Mouse (Mus musculus): ENCODE measurements around the gene Actn4. TPM values are rescaled to one million over a fixed set of nuclear protein-coding genes. Genes with fewer than 3 reads are reported as not detected.

The Actn4 gene
- total and polyA plus RNA-seq, 2 experiments from 2014 or later = 71.2 to 103 TPM

DNA sequence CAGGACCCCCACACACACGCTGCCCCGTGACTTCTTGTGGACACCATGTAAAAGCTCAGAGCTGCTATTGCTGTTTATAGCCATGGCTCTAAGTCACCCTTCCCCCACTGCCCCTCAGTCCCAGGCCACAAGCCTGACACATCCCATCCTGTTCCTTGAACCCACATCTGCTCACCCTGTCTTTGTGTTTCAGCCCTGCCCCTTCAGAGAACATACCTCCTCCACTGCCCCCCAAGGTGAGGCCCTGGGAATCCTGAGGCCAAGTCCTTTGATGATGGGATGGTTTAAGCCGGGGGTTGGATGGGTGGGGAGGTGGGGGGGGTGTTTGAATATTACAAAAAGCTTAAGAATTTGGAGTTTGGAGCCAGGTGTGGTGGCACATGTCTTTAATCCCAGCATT is 30.9 kb upstream of the Actn4 start:
- TF ChIP-seq CTCF (IDR thresholded peaks at IDR 0.05; ENCODE audit: low read depth) = no peak

DNA sequence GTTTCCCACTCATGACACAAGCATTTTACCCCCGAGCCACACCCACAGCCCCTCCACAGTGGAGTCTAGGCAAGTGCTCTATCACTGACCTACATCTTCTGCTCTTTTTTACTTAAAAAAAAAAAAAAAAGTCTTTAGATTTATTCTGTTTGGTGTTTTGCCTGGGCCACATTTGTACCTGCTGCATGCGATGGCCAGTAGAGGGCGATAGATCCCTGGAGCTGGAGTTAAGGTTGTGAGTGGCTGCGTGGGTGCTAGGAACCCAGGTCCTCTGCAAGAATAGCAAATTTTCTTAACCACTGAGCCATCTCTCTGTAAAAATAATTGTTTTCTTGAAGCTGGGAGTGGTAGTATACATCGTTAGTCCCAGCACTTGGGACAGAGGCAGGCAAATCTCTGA is 29.5 kb upstream of the Actn4 start:
- H3K4me2 ChIP-seq (ENCODE audit: low read depth) = no peak overlapping the region
- H3K4me3 ChIP-seq (ENCODE audit: low read depth, low read length) = no peak overlapping the region
- H3K4me1 ChIP-seq (ENCODE audit: insufficient read depth) = no peaks in the 10 kb centered on the region
- no peaks in the 10 kb centered on the region for H3K27me3 ChIP-seq (ENCODE audit: insufficient read depth, low read length)
- no peaks in the 10 kb centered on the region for H3K9me3 ChIP-seq (ENCODE audit: low read length)
- no peak for DNase-seq
- peak; percentile 10; the same call in 1 of the 2 replicates for TF ChIP-seq CTCF (IDR thresholded peaks at IDR 0.05; ENCODE audit: low read depth)
- no peak overlapping the region for H3K27ac ChIP-seq (ENCODE audit: low read depth, low read length)
- H3K36me3 ChIP-seq (ENCODE audit: insufficient read depth) = no peaks in the 10 kb centered on the region
- ATAC-seq = no peak
- no peak overlapping the region for H3K9ac ChIP-seq
- WGBS = 71% methylated on average over 5 of the region's 5 CpGs

More for the DNA sequence above, 30.9 kb upstream of the Actn4 start:
- Histone ChIP-seq H3K4me1 (ENCODE audit: insufficient read depth) (no peaks in the 10 kb centered on the region), H3K4me2 (ENCODE audit: low read depth) (no peak overlapping the region), H3K27me3 (ENCODE audit: insufficient read depth, low read length) (no peaks in the 10 kb centered on the region), H3K4me3 (ENCODE audit: low read depth, low read length) (no peak overlapping the region), H3K27ac (ENCODE audit: low read depth, low read length) (no peak overlapping the region), H3K9ac (no peak overlapping the region), H3K9me3 (ENCODE audit: low read length) (no peaks in the 10 kb centered on the region), H3K36me3 (ENCODE audit: insufficient read depth) (no peaks in the 10 kb centered on the region)
- 87% methylated on average over 3 of the region's 3 CpGs for WGBS
- no peak for ATAC-seq
- no peak for DNase-seq

DNA sequence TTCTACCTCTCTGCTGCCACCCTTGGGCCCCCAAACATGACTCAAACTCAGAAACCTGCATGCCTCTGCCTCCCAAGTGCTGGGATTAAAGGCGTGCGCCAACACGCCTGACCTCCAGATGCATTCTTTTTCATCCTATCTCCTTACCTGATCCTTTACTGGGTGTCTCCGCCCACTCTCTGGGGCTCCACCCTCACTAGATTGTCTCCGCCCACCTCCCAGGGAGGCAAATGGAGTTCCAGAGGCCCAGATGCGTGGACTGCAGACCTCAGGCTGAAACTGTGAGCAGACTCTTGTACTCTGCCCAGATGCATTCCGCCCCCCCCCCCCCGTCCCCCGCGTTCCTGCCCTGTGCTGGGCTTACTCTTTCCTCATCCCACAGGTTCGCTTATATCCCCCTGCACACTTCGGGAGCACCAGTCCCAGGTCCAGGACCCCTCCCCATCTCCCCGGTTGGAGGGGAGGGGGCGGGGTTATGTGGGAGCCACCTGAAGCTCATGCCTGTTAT is 28.7 kb upstream of the Actn4 start:
- ATAC-seq (no peak), DNase-seq (no peak)
- WGBS = 62% methylated on average over 14 of the region's 14 CpGs
- Histone ChIP-seq H3K9ac (no peak overlapping the region), H3K27ac (ENCODE audit: low read depth, low read length) (no peak overlapping the region), H3K4me1 (ENCODE audit: insufficient read depth) (no peaks in the 10 kb centered on the region), H3K4me3 (ENCODE audit: low read depth, low read length) (no peak overlapping the region), H3K4me2 (ENCODE audit: low read depth) (no peak overlapping the region), H3K27me3 (ENCODE audit: insufficient read depth, low read length) (no peaks in the 10 kb centered on the region), H3K9me3 (ENCODE audit: low read length) (no peaks in the 10 kb centered on the region), H3K36me3 (ENCODE audit: insufficient read depth) (no peaks in the 10 kb centered on the region)
- no peak for TF ChIP-seq CTCF (IDR thresholded peaks at IDR 0.05; ENCODE audit: low read depth)

DNA sequence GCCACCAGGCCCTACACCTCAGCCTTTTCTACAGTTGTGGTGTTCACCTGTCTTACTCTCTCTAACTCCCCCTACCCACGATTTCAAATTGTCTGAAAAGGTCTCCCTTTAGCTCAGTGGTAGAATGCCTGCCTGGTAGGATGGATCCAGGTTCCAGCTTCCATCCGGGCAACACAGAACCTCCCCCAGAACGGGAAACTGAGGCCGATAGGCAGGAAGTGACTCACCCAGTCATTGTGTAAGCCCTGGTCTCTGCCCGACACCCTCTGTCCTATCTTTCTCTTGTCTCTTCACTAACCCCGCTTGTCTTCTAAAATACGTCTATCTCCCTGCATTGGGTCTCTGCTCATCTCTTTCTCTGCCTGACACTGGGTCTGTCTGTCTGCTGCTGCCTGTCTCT is 23.1 kb upstream of the Actn4 start:
- peaks cover 4% of the 10 kb centered on the region; the same call in 1 of the 2 replicates for H3K4me1 ChIP-seq (ENCODE audit: insufficient read depth)
- H3K4me2 ChIP-seq (ENCODE audit: low read depth) = no peak overlapping the region
- no peaks in the 10 kb centered on the region for H3K36me3 ChIP-seq (ENCODE audit: insufficient read depth)
- H3K9ac ChIP-seq = no peak overlapping the region
- H3K9me3 ChIP-seq (ENCODE audit: low read length) = no peaks in the 10 kb centered on the region
- TF ChIP-seq CTCF (IDR thresholded peaks at IDR 0.05; ENCODE audit: low read depth) = no peak
- no peak overlapping the region for H3K27ac ChIP-seq (ENCODE audit: low read depth, low read length)
- 87% methylated on average over 7 of the region's 7 CpGs for WGBS
- H3K27me3 ChIP-seq (ENCODE audit: insufficient read depth, low read length) = no peaks in the 10 kb centered on the region
- ATAC-seq (no peak), DNase-seq (no peak)
- no peak overlapping the region for H3K4me3 ChIP-seq (ENCODE audit: low read depth, low read length)

DNA sequence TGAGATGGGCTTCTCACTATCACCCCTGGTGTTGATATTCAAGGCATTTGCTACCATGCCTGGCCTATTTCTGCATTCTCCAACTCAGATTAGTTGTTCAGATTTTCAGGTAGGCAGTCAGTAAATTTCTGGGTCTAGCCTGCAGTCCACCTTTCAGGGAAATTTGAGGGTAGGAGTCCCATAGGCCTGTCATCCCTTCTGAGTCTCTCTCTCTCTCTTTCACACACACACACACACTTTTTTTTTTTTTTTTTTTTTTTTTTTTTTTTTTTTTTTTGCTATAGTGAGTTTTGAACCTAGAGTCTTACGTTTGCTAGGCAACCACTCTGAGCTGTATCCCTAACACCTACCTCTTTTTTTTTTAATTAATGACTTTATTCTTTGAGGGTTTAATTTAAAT is 22.3 kb upstream of the Actn4 start:
- no peak overlapping the region for H3K27ac ChIP-seq (ENCODE audit: low read depth, low read length)

DNA sequence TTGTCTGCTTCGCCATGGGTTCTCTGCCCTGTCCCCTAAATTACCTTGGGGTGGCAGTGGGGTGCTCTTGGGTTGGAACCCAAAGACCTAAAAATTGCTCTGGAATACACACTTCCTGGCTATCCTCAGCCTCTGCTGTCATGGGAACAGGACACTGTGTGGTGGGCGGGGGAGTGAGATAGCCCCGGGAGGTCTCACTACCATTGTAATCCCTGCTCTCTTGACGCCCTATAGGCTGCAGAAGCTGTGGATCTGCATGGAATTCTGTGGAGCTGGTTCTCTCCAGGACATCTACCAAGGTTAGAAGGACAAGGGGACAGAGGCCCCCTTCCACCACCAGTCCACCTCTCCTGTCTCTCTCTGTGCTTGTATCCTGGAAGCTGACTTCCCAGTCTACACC is 21.7 kb upstream of the Actn4 start:
- H3K9ac ChIP-seq = no peak overlapping the region
- no peak overlapping the region for H3K4me3 ChIP-seq (ENCODE audit: low read depth, low read length)
- DNase-seq (no peak), ATAC-seq (no peak)
- H3K4me2 ChIP-seq (ENCODE audit: low read depth) = no peak overlapping the region
- no peak for TF ChIP-seq CTCF (IDR thresholded peaks at IDR 0.05; ENCODE audit: low read depth)
- H3K27me3 ChIP-seq (ENCODE audit: insufficient read depth, low read length) = no peaks in the 10 kb centered on the region
- H3K27ac ChIP-seq (ENCODE audit: low read depth, low read length) = no peak overlapping the region
- 76% methylated on average over 4 of the region's 4 CpGs for WGBS
- peaks cover 3% of the 10 kb centered on the region for H3K36me3 ChIP-seq (ENCODE audit: insufficient read depth)
- no peaks in the 10 kb centered on the region for H3K9me3 ChIP-seq (ENCODE audit: low read length)
- H3K4me1 ChIP-seq (ENCODE audit: insufficient read depth) = peaks cover 4% of the 10 kb centered on the region; the same call in 1 of the 2 replicates

More for the DNA sequence above, 22.3 kb upstream of the Actn4 start:
- TF ChIP-seq CTCF (IDR thresholded peaks at IDR 0.05; ENCODE audit: low read depth) = no peak
- Histone ChIP-seq H3K9ac (no peak overlapping the region), H3K4me2 (ENCODE audit: low read depth) (no peak overlapping the region), H3K4me3 (ENCODE audit: low read depth, low read length) (no peak overlapping the region), H3K4me1 (ENCODE audit: insufficient read depth) (peaks cover 4% of the 10 kb centered on the region; the same call in 1 of the 2 replicates), H3K36me3 (ENCODE audit: insufficient read depth) (no peaks in the 10 kb centered on the region; the same call in 1 of the 2 replicates), H3K9me3 (ENCODE audit: low read length) (no peaks in the 10 kb centered on the region), H3K27me3 (ENCODE audit: insufficient read depth, low read length) (no peaks in the 10 kb centered on the region)
- 92% methylated on average over 1 of the region's 1 CpGs for WGBS
- DNase-seq = no peak
- ATAC-seq = no peak

DNA sequence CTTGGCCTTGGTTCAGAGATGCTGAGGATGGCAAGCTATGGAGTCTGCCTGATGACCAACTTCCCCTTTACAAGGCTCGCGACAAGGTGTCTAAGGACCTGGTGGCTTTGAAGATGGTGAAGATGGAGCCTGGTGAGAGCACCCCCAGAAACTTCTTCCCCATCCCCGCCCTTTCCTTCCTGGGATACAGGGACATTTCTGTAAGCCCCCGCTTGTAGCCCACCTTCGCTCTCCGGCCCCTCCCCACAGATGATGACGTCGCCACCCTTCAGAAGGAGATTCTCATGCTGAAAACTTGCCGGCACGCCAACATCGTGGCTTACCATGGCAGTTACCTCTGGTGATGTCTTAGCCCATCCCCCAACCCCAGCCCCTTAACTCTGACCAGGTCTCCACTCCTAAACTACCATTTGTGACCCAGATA is 21.0 kb upstream of the Actn4 start:
- 79% methylated on average over 11 of the region's 11 CpGs for WGBS
- H3K27me3 ChIP-seq (ENCODE audit: insufficient read depth, low read length) = no peaks in the 10 kb centered on the region
- TF ChIP-seq CTCF (IDR thresholded peaks at IDR 0.05; ENCODE audit: low read depth) = no peak
- DNase-seq (no peak), ATAC-seq (no peak)
- H3K4me2 ChIP-seq (ENCODE audit: low read depth) = 0 out of 2 replicates have a peak overlapping the region, but pooled peaks have one; percentile 69
- H3K9me3 ChIP-seq (ENCODE audit: low read length) = no peaks in the 10 kb centered on the region
- no peak overlapping the region for H3K9ac ChIP-seq
- H3K27ac ChIP-seq (ENCODE audit: low read depth, low read length) = no peak overlapping the region
- H3K4me1 ChIP-seq (ENCODE audit: insufficient read depth) = peaks cover 4% of the 10 kb centered on the region; the same call in 1 of the 2 replicates
- H3K4me3 ChIP-seq (ENCODE audit: low read depth, low read length) = no peak overlapping the region
- H3K36me3 ChIP-seq (ENCODE audit: insufficient read depth) = peaks cover 10% of the 10 kb centered on the region

All from forebrain, postnatal 0 days (tissue).